Mouse (Mus musculus): Measurements from ENCODE around the gene Ubtf. TPM values are rescaled to one million over a fixed set of nuclear protein-coding genes. Genes with fewer than 3 reads are reported as not detected.

Gene Ubtf
- polyA plus RNA-seq, 1 experiment from 2014 or later: 87.3 TPM

GRCm38 (mm10) chr11:102276411-102276915, 43.1 kb downstream of the Ubtf start:
- Histone ChIP-seq H3K27ac (replicated peaks) (no peak overlapping the region), H3K9ac (peak overlapping the region; percentile 45), H3K36me3 (no peaks in the 10 kb centered on the region), H3K9me3 (replicated peaks) (no peaks in the 10 kb centered on the region), H3K4me1 (peaks cover 16% of the 10 kb centered on the region), H3K4me2 (replicated peaks) (peak overlapping the region; percentile 90), H3K4me3 (replicated peaks) (peak overlapping the region; percentile 44), H3K27me3 (peaks cover 10% of the 10 kb centered on the region; the same call in 1 of the 2 replicates)
- under 1% methylated on average over 33 of the region's 33 CpGs for whole genome bisulfite sequencing
- peak; percentile 77 for ATAC-seq (ENCODE audit: insufficient number of reproducible peaks, low FRiP score, low TSS enrichment, low read depth)

DNA sequence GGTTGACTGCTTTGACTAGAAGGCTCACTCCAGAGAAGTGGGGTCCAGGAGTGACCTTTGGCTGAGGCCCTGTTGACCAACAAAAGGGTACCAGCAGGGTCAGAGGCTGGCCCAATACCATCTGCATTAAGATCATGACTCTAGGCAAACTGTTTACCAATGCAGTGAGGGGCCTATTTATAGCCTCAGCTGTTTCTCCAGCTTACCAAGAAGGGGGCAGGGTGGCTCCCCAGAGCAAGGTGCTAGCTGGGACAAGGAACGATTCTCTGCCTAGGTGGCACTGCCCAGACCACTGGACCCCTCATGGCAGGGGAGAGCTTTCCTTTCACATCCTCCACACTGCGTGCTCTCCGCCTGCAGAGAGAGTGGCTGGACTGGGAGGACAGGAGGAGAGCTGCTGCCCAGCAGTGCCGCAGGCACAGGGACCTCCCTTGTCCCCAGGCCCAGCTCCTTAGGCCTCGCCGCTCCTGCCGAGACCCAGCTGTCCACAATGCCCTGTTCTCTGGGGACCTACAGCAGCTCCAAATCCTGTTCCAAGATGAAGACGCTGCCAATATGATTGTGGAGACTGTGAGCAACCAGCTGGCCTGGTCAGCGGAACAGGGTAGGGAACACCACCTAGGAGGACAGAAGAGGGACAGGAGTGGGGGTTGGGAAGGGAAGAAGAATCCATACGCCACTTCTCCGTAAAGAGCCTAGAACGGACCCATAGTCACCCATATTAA, 50.9 kb downstream of the Ubtf start, which contains the start of gene Asb16:
Gene Asb16, plus strand, starts transcription at position 224 of the 725 bp plus-strand sequence.
- Histone ChIP-seq H3K4me1 (peaks cover 12% of the 10 kb centered on the region; the same call in 1 of the 2 replicates), H3K4me2 (replicated peaks) (no peak within 1 kb of the TSS), H3K9ac (no peak within 1 kb of the TSS), H3K27ac (replicated peaks) (no peak within 1 kb of the TSS), H3K27me3 (no peaks in the 10 kb centered on the region), H3K4me3 (replicated peaks) (no peak within 1 kb of the TSS), H3K9me3 (replicated peaks) (no peaks in the 10 kb centered on the region), H3K36me3 (no peaks in the 10 kb centered on the region)
- ATAC-seq (ENCODE audit: insufficient number of reproducible peaks, low FRiP score, low TSS enrichment, low read depth): no peak
- 88% methylated on average over 12 of the region's 12 CpGs for WGBS

DNA sequence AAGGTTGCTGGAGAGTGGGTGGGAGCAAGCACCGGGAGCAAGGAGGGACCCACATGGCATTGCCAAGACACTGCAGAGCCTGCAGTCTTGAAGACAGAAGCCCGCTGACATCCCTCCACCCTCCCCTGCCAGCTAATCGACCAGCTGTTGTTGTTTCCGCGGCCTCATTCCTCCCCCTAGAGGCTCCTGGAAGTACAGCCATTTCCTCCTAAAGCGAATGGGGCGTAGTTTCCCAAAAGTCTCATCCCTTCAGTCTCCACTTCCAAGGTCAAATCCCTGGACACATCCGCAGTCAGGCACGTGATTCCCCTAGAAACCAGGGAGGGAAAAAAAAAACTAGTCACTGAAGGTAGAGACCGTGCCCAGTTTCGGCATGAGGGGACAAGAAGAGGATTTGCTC, 52.1 kb downstream of the Ubtf start:
- H3K27ac ChIP-seq (replicated peaks): no peak overlapping the region
- H3K4me2 ChIP-seq (replicated peaks): 0 out of 2 replicates have a peak overlapping the region, but pooled peaks have one; percentile 22
- H3K9me3 ChIP-seq (replicated peaks): no peaks in the 10 kb centered on the region
- 0 out of 2 replicates have a peak, but pooled peaks have one; percentile 40 for ATAC-seq (ENCODE audit: insufficient number of reproducible peaks, low FRiP score, low TSS enrichment, low read depth)
- no peak overlapping the region for H3K9ac ChIP-seq
- H3K4me3 ChIP-seq (replicated peaks): no peak overlapping the region
- no peaks in the 10 kb centered on the region for H3K27me3 ChIP-seq
- H3K4me1 ChIP-seq: peaks cover 12% of the 10 kb centered on the region; the same call in 1 of the 2 replicates
- WGBS: 5% methylated on average over 11 of the region's 11 CpGs
- H3K36me3 ChIP-seq: 0 out of 2 replicates have a peak, but pooled peaks cover 5% of the 10 kb centered on the region

- Histone ChIP-seq H3K27me3 (no peaks in the 10 kb centered on the region), H3K4me2 (replicated peaks) (0 out of 2 replicates have a peak overlapping the region, but pooled peaks have one; percentile 22), H3K9me3 (replicated peaks) (no peaks in the 10 kb centered on the region), H3K9ac (no peak overlapping the region), H3K36me3 (0 out of 2 replicates have a peak, but pooled peaks cover 11% of the 10 kb centered on the region), H3K4me1 (peaks cover 12% of the 10 kb centered on the region; the same call in 1 of the 2 replicates), H3K27ac (replicated peaks) (no peak overlapping the region), H3K4me3 (replicated peaks) (no peak overlapping the region)
- 86% methylated on average over 8 of the region's 8 CpGs for WGBS
- no peak for ATAC-seq (ENCODE audit: insufficient number of reproducible peaks, low FRiP score, low TSS enrichment, low read depth)
These were observed 52.7 kb downstream of the Ubtf start for GRCm38 (mm10) chr11:102266631-102267355.

GRCm38 (mm10) chr11:102265816-102266215, 53.7 kb downstream of the Ubtf start:
- Histone ChIP-seq H3K9me3 (replicated peaks) (no peaks in the 10 kb centered on the region), H3K36me3 (0 out of 2 replicates have a peak, but pooled peaks cover 18% of the 10 kb centered on the region), H3K27ac (replicated peaks) (no peak overlapping the region), H3K9ac (no peak overlapping the region), H3K4me3 (replicated peaks) (no peak overlapping the region), H3K27me3 (no peaks in the 10 kb centered on the region), H3K4me1 (peaks cover 12% of the 10 kb centered on the region; the same call in 1 of the 2 replicates), H3K4me2 (replicated peaks) (no peak overlapping the region)
- no peak for ATAC-seq (ENCODE audit: insufficient number of reproducible peaks, low FRiP score, low TSS enrichment, low read depth)
- 52% methylated on average over 14 of the region's 14 CpGs for WGBS

DNA sequence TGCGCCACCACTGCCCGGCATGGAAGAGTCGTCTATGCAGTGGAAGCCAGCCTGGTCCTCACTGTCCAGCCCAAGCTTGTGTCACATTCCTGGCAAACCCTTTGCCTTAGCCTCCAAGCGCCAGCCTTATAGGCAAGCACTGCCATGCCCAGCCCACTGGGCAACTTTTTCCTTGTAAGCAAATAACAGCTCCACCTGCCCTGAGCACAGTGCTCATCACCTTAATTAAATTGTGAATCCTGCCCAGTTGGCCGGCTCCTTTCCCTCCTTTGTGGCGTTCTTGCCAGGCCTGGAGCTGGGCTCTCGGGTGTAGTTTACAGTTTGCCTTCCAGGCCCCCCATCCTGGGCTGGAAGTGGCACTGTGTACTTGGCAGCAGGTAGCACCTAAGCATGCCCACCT, 56.3 kb downstream of the Ubtf start:
- 95% methylated on average over 7 of the region's 7 CpGs for WGBS
- peaks cover 29% of the 10 kb centered on the region for H3K36me3 ChIP-seq

DNA sequence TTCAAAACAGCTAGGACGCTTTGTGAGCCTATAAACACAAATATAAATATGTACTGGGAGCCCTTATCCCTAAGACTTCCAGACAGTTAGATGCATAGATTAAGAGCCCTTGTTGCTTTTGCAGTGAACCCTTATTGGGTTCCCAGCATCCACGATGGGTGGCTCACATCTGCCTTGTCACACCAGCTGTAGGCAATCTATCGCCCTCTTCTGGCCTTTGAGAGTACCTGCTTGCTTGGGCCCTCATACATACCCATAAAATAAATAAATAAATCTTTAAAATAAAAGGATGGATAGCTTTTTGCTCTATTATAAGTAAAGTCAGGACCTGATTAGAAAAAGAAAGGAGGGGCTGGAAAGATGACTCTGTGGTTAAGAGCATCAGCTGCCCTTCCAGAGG, 61.0 kb downstream of the Ubtf start:
- no peak overlapping the region for H3K4me2 ChIP-seq (replicated peaks)
- no peak overlapping the region for H3K27ac ChIP-seq (replicated peaks)
- WGBS: 89% methylated on average over 3 of the region's 3 CpGs
- H3K27me3 ChIP-seq: no peaks in the 10 kb centered on the region
- H3K4me3 ChIP-seq (replicated peaks): no peak overlapping the region
- peaks cover 36% of the 10 kb centered on the region for H3K36me3 ChIP-seq
- ATAC-seq (ENCODE audit: insufficient number of reproducible peaks, low FRiP score, low TSS enrichment, low read depth): no peak
- no peaks in the 10 kb centered on the region for H3K9me3 ChIP-seq (replicated peaks)
- peaks cover 17% of the 10 kb centered on the region for H3K4me1 ChIP-seq
- H3K9ac ChIP-seq: no peak overlapping the region

More for the DNA sequence above, 56.3 kb downstream of the Ubtf start:
- no peak overlapping the region for H3K4me2 ChIP-seq (replicated peaks)
- no peak overlapping the region for H3K4me3 ChIP-seq (replicated peaks)
- H3K27me3 ChIP-seq: no peaks in the 10 kb centered on the region
- ATAC-seq (ENCODE audit: insufficient number of reproducible peaks, low FRiP score, low TSS enrichment, low read depth): no peak
- no peaks in the 10 kb centered on the region for H3K9me3 ChIP-seq (replicated peaks)
- H3K9ac ChIP-seq: no peak overlapping the region
- H3K4me1 ChIP-seq: peaks cover 12% of the 10 kb centered on the region; the same call in 1 of the 2 replicates
- H3K27ac ChIP-seq (replicated peaks): no peak overlapping the region

- no peaks in the 10 kb centered on the region for H3K27me3 ChIP-seq
- peaks cover 34% of the 10 kb centered on the region for H3K36me3 ChIP-seq
- WGBS: 78% methylated on average over 6 of the region's 6 CpGs
- H3K9me3 ChIP-seq (replicated peaks): no peaks in the 10 kb centered on the region
- no peak overlapping the region for H3K27ac ChIP-seq (replicated peaks)
- no peak overlapping the region for H3K9ac ChIP-seq
- H3K4me1 ChIP-seq: peaks cover 17% of the 10 kb centered on the region
- H3K4me2 ChIP-seq (replicated peaks): no peak overlapping the region
- H3K4me3 ChIP-seq (replicated peaks): no peak overlapping the region
- ATAC-seq (ENCODE audit: insufficient number of reproducible peaks, low FRiP score, low TSS enrichment, low read depth): no peak
These were observed 61.4 kb downstream of the Ubtf start for GRCm38 (mm10) chr11:102258095-102258494.

- no peaks in the 10 kb centered on the region for H3K27me3 ChIP-seq
- no peak overlapping the region for H3K9ac ChIP-seq
- H3K9me3 ChIP-seq (replicated peaks): no peaks in the 10 kb centered on the region
- H3K4me1 ChIP-seq: peaks cover 17% of the 10 kb centered on the region
- no peak for ATAC-seq (ENCODE audit: insufficient number of reproducible peaks, low FRiP score, low TSS enrichment, low read depth)
- no peak overlapping the region for H3K4me2 ChIP-seq (replicated peaks)
- H3K4me3 ChIP-seq (replicated peaks): no peak overlapping the region
- WGBS: 24% methylated on average over 9 of the region's 9 CpGs
- peaks cover 32% of the 10 kb centered on the region for H3K36me3 ChIP-seq
- peak overlapping the region; percentile 19; the same call in 1 of the 2 replicates for H3K27ac ChIP-seq (replicated peaks)
These were observed 62.0 kb downstream of the Ubtf start for GRCm38 (mm10) chr11:102257514-102257913.

Measured in embryonic facial prominence, embryonic 15.5 days (tissue).